Mouse (Mus musculus) forebrain, embryonic 13.5 days (tissue): Measurements from ENCODE around the gene Rhox4f. TPM values are rescaled to one million over a fixed set of nuclear protein-coding genes. Genes with fewer than 3 reads are reported as not detected.
"Not testable (repeated sequence)": the region's sequence is repeated elsewhere in the genome, so short reads cannot be mapped to it uniquely, and the experiment has no call there.

Source experiments
- ATAC-seq: fragments of 200-750 bp; cut with Nextera tagmentation; 2 replicates; pipeline ENCODE4 v1.8.0; 2017
- H3K27ac ChIP-seq: fragments of 300-500 bp; sonication (generic); 2 replicates; pipeline ENCODE4 v1.5.1; 2015; ENCODE audit warnings: inconsistent platforms, mild to moderate bottlenecking, moderate library complexity
- H3K27me3 ChIP-seq: fragments of 300-500 bp; sonication (generic); 2 replicates; pipeline ENCODE4 v1.6.1; 2015; ENCODE audit warnings: mild to moderate bottlenecking, inconsistent platforms
- H3K36me3 ChIP-seq: fragments of 300-500 bp; sonication (generic); 2 replicates; pipeline ENCODE4 v1.6.1; 2015; ENCODE audit warnings: mild to moderate bottlenecking, inconsistent platforms; ENCODE audit not compliant: poor library complexity, severe bottlenecking
- H3K4me1 ChIP-seq: fragments of 300-500 bp; sonication (generic); 2 replicates; pipeline ENCODE4 v1.6.1; 2015; ENCODE audit warnings: inconsistent platforms
- H3K4me2 ChIP-seq: fragments of 300-500 bp; sonication (generic); 2 replicates; pipeline ENCODE4 v1.6.1; 2015; ENCODE audit warnings: inconsistent platforms, mild to moderate bottlenecking, moderate library complexity
- H3K4me3 ChIP-seq: fragments of 300-500 bp; sonication (generic); 2 replicates; pipeline ENCODE4 v1.5.1; 2015; ENCODE audit warnings: mild to moderate bottlenecking, inconsistent platforms
- H3K9ac ChIP-seq: fragments of 300-500 bp; sonication (generic); 2 replicates; pipeline ENCODE4 v1.6.1; 2015; ENCODE audit warnings: mild to moderate bottlenecking, inconsistent platforms
- H3K9me3 ChIP-seq: fragments of 300-500 bp; sonication (generic); replicated peaks from 2 replicates; pipeline ENCODE4 v1.6.1; 2016; ENCODE audit warnings: inconsistent platforms
- WGBS: fragments of 180-500 bp; shearing (Covaris S2); methylation state at CpG from one replicate; pipeline ENCODE4 v1.1.7; 2015; 5-methylcytosine and 5-hydroxymethylcytosine counted together
- polyA plus RNA-seq: library from polyadenylated mRNA; unstranded; fragments of >200 nt; fragmentation: Nextera tagmentation; extraction: Ambion mirVana; gene quantifications from 2 replicates; pipeline ENCODE4 v1.2.1, GENCODE M21; 2015

Gene Rhox4f
- polyA plus RNA-seq = not detected in 2 replicates

DNA sequence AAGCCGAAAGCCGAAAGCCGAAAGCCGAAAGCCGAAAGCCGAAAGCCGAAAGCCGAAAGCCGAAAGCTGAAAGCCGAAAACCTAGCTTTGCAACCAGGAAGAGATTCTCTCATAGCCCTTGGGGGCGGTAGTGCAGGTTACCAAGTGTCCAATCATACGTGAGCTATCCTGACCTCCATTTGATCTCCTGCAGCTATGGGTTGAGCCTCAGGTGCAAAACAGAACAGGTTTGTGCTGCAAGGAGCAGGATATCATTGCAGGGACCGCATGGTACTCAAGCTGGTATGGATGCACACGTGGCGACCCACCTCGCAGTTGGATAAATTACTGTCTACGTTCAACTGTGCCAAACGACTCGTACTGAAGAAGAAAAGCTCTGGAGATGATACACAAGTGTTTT, at the start of gene Rhox4f:
Gene Rhox4f (minus strand): TSS at position 101 of the 400 bp plus-strand sequence.
- ATAC-seq, H3K4me1 ChIP-seq, H3K9ac ChIP-seq, H3K4me3 ChIP-seq, H3K27me3 ChIP-seq, H3K4me2 ChIP-seq, H3K9me3 ChIP-seq, H3K36me3 ChIP-seq, H3K27ac ChIP-seq: not testable (repeated sequence)
- 94% methylated on average over 19 of the region's 19 CpGs for WGBS

DNA sequence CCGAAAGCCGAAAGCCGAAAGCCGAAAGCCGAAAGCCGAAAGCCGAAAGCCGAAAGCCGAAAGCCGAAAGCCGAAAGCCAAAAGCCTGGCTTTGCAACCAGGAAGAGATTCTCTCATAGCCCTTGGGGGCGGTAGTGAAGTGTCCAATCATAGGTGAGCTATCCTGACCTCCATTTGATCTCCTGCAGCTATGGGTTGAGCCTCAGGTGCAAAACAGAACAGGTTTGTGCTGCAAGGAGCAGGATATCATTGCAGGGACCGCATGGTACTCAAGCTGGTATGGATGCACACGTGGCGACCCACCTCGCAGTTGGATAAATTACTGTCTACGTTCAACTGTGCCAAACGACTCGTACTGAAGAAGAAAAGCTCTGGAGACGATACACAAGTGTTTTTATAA, 43.7 kb upstream of the Rhox4f start, which contains the start of gene Rhox4g:
Gene Rhox4g (minus strand): TSS at position 101 of the 400 bp plus-strand sequence.
- H3K27me3 ChIP-seq, H3K27ac ChIP-seq, H3K4me3 ChIP-seq, H3K9ac ChIP-seq, H3K4me1 ChIP-seq, H3K9me3 ChIP-seq, H3K36me3 ChIP-seq, ATAC-seq, H3K4me2 ChIP-seq: not testable (repeated sequence)
- WGBS = 90% methylated on average over 19 of the region's 20 CpGs

DNA sequence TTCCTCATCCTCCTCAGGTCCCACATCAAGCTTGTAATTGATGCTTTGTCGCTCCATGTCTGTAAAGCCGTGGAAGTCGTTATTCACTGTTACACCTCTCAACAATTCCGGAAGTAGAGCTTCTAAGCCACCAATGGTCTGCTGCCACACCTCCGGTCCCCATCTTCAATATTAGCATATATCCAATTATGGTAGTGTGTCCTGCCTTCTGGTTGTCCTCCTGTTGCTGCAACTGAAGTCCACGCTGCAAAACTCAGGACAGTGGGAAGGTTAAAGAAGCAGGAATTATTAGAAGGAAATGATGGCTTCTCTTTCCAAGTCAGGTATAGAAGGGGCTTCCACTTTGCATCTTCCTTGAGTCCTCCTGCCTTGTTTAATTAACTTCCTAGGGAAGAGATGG, 35.9 kb upstream of the Rhox4f start, which contains the start of gene Rhox2g:
Gene Rhox2g (minus strand): TSS at position 101 of the 400 bp plus-strand sequence.
- not testable (repeated sequence) for H3K9ac ChIP-seq, H3K4me2 ChIP-seq, H3K4me1 ChIP-seq, H3K27ac ChIP-seq, H3K9me3 ChIP-seq, H3K4me3 ChIP-seq, H3K27me3 ChIP-seq, H3K36me3 ChIP-seq, ATAC-seq
- 81% methylated on average over 6 of the region's 6 CpGs for WGBS

- H3K4me3 ChIP-seq, H3K4me1 ChIP-seq, H3K36me3 ChIP-seq, H3K9me3 ChIP-seq, ATAC-seq, H3K27me3 ChIP-seq, H3K9ac ChIP-seq, H3K4me2 ChIP-seq, H3K27ac ChIP-seq: not testable (repeated sequence)
- WGBS = 90% methylated on average over 2 of the region's 2 CpGs
Measured at GRCm38 (mm10) chrX:37628512-37628911, 21.0 kb upstream of the Rhox4f start, which contains the start of gene Rhox3g. Gene Rhox3g, minus strand, starts transcription at chrX:37628612.

DNA sequence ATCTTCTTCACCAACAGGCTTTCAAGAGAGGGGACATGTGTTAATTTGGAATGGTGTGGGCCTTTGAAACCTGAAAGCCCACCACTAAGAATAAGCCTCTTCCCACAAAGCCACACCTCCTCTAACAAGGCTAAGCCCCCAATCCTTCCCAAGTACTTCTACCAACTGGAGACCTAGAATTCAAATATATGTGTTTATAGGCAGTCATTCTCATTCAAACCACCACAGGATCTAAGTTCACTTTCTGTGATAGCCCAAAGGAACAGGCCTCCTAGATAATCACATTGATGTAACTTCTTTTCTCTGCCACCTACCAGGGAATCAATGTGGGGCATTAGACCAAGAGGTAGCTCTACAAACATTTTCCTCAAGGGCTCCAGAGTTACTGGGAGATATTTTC, 26.8 kb downstream of the Rhox4f start, which contains the start of gene Rhox3f:
Gene Rhox3f (plus strand): TSS at position 301 of the 400 bp plus-strand sequence.
- not testable (repeated sequence) for H3K36me3 ChIP-seq, H3K4me3 ChIP-seq, H3K9me3 ChIP-seq, H3K27ac ChIP-seq, H3K4me2 ChIP-seq, H3K9ac ChIP-seq, H3K4me1 ChIP-seq, ATAC-seq, H3K27me3 ChIP-seq

DNA sequence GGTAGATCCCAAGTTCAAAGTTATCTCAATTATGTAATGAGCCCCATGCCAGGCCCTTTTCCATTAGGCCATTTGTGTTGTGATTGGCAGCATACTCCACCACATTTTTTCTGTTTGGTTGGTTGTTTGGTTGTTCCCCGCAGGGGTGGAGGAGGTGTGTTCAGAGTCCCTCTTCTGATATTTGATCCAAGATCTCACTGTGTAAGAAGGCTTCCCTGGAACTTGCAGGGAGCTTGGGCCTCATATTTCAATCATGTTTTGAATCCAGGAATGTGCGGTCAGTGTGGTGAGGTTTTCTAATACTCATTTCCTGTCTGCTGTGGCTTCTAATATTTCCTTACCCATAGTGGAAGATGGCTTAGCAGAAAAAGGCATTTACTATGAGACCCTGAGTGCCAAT, 34.9 kb downstream of the Rhox4f start:
- not testable (repeated sequence) for H3K27me3 ChIP-seq, H3K9me3 ChIP-seq, H3K27ac ChIP-seq, H3K4me1 ChIP-seq, H3K4me2 ChIP-seq, ATAC-seq, H3K36me3 ChIP-seq, H3K9ac ChIP-seq, H3K4me3 ChIP-seq
- 40% methylated on average over 2 of the region's 2 CpGs for WGBS

DNA sequence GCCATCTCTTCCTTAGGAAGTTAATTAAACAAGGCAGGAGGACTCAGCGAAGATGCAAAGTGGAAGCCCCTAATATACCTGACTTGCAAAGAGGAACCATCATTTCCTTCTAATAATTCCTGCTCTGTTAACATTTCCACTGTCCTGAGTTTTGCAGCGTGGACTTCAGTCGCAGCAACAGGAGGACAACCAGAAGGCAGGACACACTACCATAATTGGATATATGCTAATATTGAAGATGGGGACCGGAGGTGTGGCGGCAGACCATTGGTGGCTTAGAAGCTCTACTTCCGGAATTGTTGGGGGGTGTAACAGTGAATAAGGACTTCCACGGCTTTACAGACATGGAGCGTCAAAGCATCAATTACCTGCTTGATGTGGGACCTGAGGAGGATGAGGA, 36.4 kb downstream of the Rhox4f start, which contains the start of gene Rhox2f:
Gene Rhox2f (plus strand): TSS at position 301 of the 400 bp plus-strand sequence.
- H3K4me2 ChIP-seq, H3K27me3 ChIP-seq, H3K27ac ChIP-seq, ATAC-seq, H3K4me1 ChIP-seq, H3K4me3 ChIP-seq, H3K36me3 ChIP-seq, H3K9ac ChIP-seq, H3K9me3 ChIP-seq: not testable (repeated sequence)
- WGBS = 92% methylated on average over 8 of the region's 8 CpGs

DNA sequence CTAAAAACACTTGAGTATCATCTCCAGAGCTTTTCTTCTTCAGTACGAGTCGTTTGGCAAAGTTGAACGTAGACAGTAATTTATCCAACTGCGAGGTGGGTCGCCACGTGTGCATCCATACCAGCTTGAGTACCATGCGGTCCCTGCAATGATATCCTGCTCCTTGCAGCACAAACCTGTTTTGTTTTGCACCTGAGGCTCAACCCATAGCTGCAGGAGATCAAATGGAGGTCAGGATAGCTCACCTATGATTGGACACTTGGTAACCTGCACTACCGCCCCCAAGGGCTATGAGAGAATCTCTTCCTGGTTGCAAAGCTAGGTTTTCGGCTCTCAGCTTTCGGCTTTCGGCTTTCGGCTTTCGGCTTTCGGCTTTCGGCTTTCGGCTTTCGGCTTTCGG, 50.4 kb downstream of the Rhox4f start, which contains the start of gene Rhox4e:
Gene Rhox4e (plus strand): TSS at position 301 of the 400 bp plus-strand sequence.
- not testable (repeated sequence) for H3K27me3 ChIP-seq, H3K9me3 ChIP-seq, ATAC-seq, H3K4me2 ChIP-seq, H3K9ac ChIP-seq, H3K27ac ChIP-seq, H3K4me1 ChIP-seq, H3K36me3 ChIP-seq, H3K4me3 ChIP-seq
- WGBS = 94% methylated on average over 9 of the region's 18 CpGs

Other genes with a start within 250 kb of the Rhox4f start
- gene Rhox3a2, start 227.7 kb downstream of the Rhox4f start, polyA plus RNA-seq = not detected in 2 replicates
- not detected in 2 replicates for gene Rhox4a2, start 216.9 kb downstream of the Rhox4f start, polyA plus RNA-seq
- not detected in 2 replicates for gene Rhox2b, start 195.6 kb downstream of the Rhox4f start, polyA plus RNA-seq
- gene Rhox4b, start 175.2 kb downstream of the Rhox4f start, polyA plus RNA-seq = not detected in 2 replicates
- not detected in 2 replicates for gene Rhox2c, start 154.0 kb downstream of the Rhox4f start, polyA plus RNA-seq
- gene Rhox3c, start 149.1 kb downstream of the Rhox4f start, polyA plus RNA-seq = not detected in 2 replicates
- gene Rhox4c, start 127.4 kb downstream of the Rhox4f start, polyA plus RNA-seq = not detected in 2 replicates
- not detected in 2 replicates for gene Rhox2d, start 114.3 kb downstream of the Rhox4f start, polyA plus RNA-seq
- not detected in 2 replicates for gene Rhox4d, start 93.3 kb downstream of the Rhox4f start, polyA plus RNA-seq
- gene Rhox2e, start 77.3 kb downstream of the Rhox4f start, polyA plus RNA-seq = not detected in 2 replicates
- not detected in 2 replicates for gene Rhox3e, start 65.7 kb downstream of the Rhox4f start, polyA plus RNA-seq
- gene Rhox4e, start 50.3 kb downstream of the Rhox4f start, polyA plus RNA-seq = not detected in 2 replicates
- gene Rhox2f, start 36.3 kb downstream of the Rhox4f start, polyA plus RNA-seq = not detected in 2 replicates
- not detected in 2 replicates for gene Rhox3f, start 26.7 kb downstream of the Rhox4f start, polyA plus RNA-seq
- gene Rhox3g, start 20.9 kb upstream of the Rhox4f start, polyA plus RNA-seq = not detected in 2 replicates
- gene Rhox2g, start 35.8 kb upstream of the Rhox4f start, polyA plus RNA-seq = not detected in 2 replicates
- not detected in 2 replicates for gene Rhox4g, start 43.6 kb upstream of the Rhox4f start, polyA plus RNA-seq
- gene Rhox3h, start 61.1 kb upstream of the Rhox4f start, polyA plus RNA-seq = not detected in 2 replicates
- gene Rhox2h, start 65.6 kb upstream of the Rhox4f start, polyA plus RNA-seq = not detected in 2 replicates
- gene Rhox5, start 197.1 kb upstream of the Rhox4f start, polyA plus RNA-seq = not detected in 2 replicates
- not detected in 2 replicates for gene Rhox6, start 219.2 kb upstream of the Rhox4f start, polyA plus RNA-seq
- gene Rhox7a, start 224.0 kb upstream of the Rhox4f start, polyA plus RNA-seq = not detected in 2 replicates